Mouse (Mus musculus) bone marrow macrophage, adult 2 months (primary cell): ENCODE results near the gene Gm14443. TPM values are rescaled to one million over a fixed set of nuclear protein-coding genes. Genes with fewer than 3 reads are reported as not detected.
"Not testable (repeated sequence)": the region's sequence is repeated elsewhere in the genome, so short reads cannot be mapped to it uniquely, and the experiment has no call there.

Source experiments
- H3K27ac ChIP-seq: 2 replicates; pipeline ENCODE4 v1.5.1; 2012; ENCODE audit warnings: low read depth, low read length; ENCODE audit not compliant: insufficient read depth
- H3K4me1 ChIP-seq: 2 replicates; pipeline ENCODE4 v1.6.1; 2012; ENCODE audit warnings: low read length; ENCODE audit not compliant: control insufficient read depth, insufficient read depth
- H3K4me3 ChIP-seq: 2 replicates; pipeline ENCODE4 v1.5.1; 2012; ENCODE audit warnings: mild to moderate bottlenecking, low read length, moderate library complexity; ENCODE audit not compliant: insufficient read depth
- CTCF ChIP-seq: IDR thresholded peaks from 2 replicates; pipeline ENCODE4 v1.5.1; 2012; ENCODE audit warnings: low read depth, mild to moderate bottlenecking, low read length, moderate library complexity
- POLR2A ChIP-seq: IDR thresholded peaks from 2 replicates; pipeline ENCODE4 v1.6.1; 2012; ENCODE audit warnings: mild to moderate bottlenecking, low read depth, low read length, borderline replicate concordance
- polyA plus RNA-seq: library from polyadenylated mRNA; stranded (reverse); fragments of >200 nt; gene quantifications from 2 replicates; pipeline ENCODE4 v1.2.4, GENCODE M21; 2012; ENCODE audit not compliant: missing spikeins, insufficient read depth, insufficient read length

Gm14443 gene
- polyA plus RNA-seq, 1 experiment, result 0.74 TPM

GRCm38 (mm10) chr2:175156696-175157095 is 19.0 kb downstream of the Gm14443 start:
- no peaks in the 10 kb centered on the region for H3K4me1 ChIP-seq
- no peak overlapping the region for H3K27ac ChIP-seq
- no peak for TF ChIP-seq POLR2A
- no peak for TF ChIP-seq CTCF
- H3K4me3 ChIP-seq, result no peak overlapping the region

- H3K4me3 ChIP-seq, result peak within 1 kb of the TSS; percentile 76
- not testable (repeated sequence) for H3K27ac ChIP-seq, H3K4me1 ChIP-seq
Observed at GRCm38 (mm10) chr2:175141993-175142295, 33.7 kb downstream of the Gm14443 start, which contains the start of gene Gm14399. TSS of gene Gm14399 (minus strand) at chr2:175142012.

GRCm38 (mm10) chr2:175141118-175141992 is 34.3 kb downstream of the Gm14443 start:
- peak overlapping the region; percentile 76 for H3K4me3 ChIP-seq
- not testable (repeated sequence) for H3K4me1 ChIP-seq, H3K27ac ChIP-seq

GRCm38 (mm10) chr2:175140624-175141023 is 35.0 kb downstream of the Gm14443 start:
- not testable (repeated sequence) for H3K4me1 ChIP-seq, H3K27ac ChIP-seq
- H3K4me3 ChIP-seq, result 0 out of 2 replicates have a peak overlapping the region, but pooled peaks have one; percentile 11

Other genes starting within 250 kb of the Gm14443 start
- gene Gm14444, start 165.6 kb downstream of the Gm14443 start, polyA plus RNA-seq, result 5.5 TPM in 1 of 2 replicates, not detected in the other
- gene Gm14393, start 108.1 kb downstream of the Gm14443 start, polyA plus RNA-seq, result not detected in 2 replicates
- 9.1 and 24.8 TPM in 2 replicates for gene Gm14399, start 33.9 kb downstream of the Gm14443 start, polyA plus RNA-seq
- 4.0 and 11.9 TPM in 2 replicates for gene Gm14391, start 31.0 kb upstream of the Gm14443 start, polyA plus RNA-seq
- gene Gm14440, start 99.3 kb upstream of the Gm14443 start, polyA plus RNA-seq, result 8.4 and 11.6 TPM in 2 replicates
- 32.6 and 33.2 TPM in 2 replicates for gene Gm4631, start 162.3 kb upstream of the Gm14443 start, polyA plus RNA-seq
- gene Zfp968, start 196.6 kb upstream of the Gm14443 start, polyA plus RNA-seq, result 3.2 and 3.9 TPM in 2 replicates